Mouse (Mus musculus) urinary bladder, postnatal 10 days (tissue): ENCODE results near the gene Enox1.
"Not testable (repeated sequence)": the region's sequence is repeated elsewhere in the genome, so short reads cannot be mapped to it uniquely, and the experiment has no call there.

Experiments used
- DNase-seq: peaks from one replicate; pipeline ENCODE4 v3.0.0; 2022; ENCODE audit warnings: low spot score

The Enox1 gene

GRCm38 (mm10) chr14:77156222-77156910, at the start of gene Enox1:
Gene Enox1, plus strand, starts transcription at chr14:77156763.
- DNase-seq = no peak

GRCm38 (mm10) chr14:77110622-77111021, 45.9 kb upstream of the Enox1 start:
- not testable (repeated sequence) for DNase-seq

- no peak for DNase-seq
Measured at GRCm38 (mm10) chr14:77130612-77131011, 26.0 kb upstream of the Enox1 start.

DNA sequence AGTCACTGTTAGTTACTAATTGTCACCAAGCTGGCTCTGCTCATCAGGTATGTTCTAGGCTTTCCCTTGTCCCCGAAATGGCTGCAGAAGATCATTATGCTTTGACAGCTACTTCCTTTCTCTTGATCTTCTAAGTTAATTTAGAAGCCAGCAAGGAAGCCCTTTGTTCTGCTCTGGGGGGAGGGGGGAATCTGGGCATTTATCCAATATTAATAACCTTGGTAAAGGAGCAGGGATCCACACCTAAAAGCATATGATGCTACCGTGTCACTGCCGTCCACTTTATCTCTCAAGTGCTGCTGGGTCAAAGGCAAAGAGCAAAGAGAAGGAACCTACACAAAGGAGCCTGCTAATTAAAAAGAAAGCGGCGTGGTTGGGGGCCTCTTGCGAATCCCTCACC, 19.6 kb upstream of the Enox1 start:
- DNase-seq = no peak

DNA sequence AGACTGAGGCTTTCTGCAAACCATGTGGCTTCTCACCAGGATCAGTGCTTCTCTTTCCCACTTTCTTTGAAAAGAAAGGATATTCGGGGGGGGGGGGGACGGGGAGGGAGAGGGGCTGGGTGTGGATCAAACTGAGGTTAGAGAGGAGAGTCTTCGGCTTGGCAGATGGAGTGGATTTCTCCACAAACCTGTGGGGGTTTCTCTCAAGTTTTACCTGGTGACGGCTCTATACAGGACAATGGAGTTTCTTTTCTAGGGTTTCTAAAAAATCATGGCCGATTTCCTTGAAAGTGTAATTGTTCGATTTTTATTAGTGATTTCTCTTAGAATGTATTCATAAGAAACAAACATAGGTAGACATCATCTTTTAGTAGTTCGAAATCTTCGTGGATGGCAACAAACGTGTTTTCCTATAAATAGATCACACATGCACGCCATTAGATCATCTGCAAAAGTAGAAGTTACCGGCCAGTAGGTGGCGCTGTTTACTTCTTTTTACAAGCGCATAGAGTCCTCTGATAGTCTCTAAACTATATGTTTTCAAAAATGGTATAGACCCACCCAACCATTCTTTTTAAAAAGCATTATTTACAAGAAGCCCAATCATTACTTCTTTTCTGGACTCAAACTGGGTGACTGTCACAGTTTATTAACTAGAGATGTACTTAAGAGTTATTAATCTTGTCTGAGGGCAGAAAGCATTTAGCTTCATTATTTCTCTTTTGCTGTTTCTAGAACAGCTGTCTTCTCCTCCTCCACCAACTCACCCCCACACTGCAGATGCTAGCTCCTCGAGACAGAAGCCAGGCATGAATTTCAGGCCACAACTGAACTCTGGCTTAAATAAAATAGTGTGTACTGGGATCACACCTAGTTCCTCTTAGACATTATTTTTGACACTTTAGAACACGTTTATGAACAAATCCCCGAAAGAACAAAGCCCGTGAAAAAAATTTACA, 15.0 kb upstream of the Enox1 start:
- DNase-seq = no peak

GRCm38 (mm10) chr14:77145103-77145502, 11.5 kb upstream of the Enox1 start:
- DNase-seq = no peak

DNA sequence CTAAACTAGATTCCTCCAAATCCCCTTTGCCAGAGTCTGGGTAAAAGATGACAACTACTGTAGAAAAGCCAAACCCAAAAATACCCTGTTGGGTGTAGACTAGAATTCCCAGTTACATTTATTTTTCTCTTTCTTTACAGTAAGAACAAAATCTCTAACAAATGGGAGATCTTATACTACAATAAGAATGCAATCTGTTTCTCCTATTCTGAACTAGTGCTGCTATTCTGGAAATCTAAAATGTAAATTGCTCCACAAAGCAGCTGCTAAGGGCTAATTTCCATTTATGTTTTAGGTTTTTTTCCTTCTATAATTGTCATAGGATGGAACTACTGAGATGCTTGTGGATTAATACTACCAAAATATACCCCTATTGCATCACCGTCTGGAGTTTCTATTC, 8.9 kb upstream of the Enox1 start:
- DNase-seq = no peak

DNA sequence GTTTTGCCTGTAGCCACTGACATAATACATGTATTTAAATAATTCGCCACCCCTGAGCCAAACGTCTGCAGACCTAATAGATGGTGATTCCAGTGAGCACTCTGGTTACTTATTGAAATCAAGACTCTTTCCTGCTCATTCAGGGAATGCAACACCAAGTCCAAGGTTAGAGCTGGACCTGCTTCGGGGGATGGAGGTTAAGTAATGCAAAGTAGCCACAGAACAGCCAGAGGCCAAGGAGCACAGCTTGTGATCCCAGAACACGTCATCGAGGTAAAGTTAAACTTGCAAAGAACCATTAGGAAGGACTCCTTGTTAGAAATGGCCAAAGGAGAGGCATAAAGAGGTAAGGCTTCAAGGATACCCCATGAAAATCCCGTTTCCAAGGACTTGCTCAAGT, 6.0 kb upstream of the Enox1 start:
- no peak for DNase-seq

GRCm38 (mm10) chr14:77151431-77151830, 5.1 kb upstream of the Enox1 start:
- DNase-seq = no peak

GRCm38 (mm10) chr14:77156911-77157504, 445 bp downstream of the Enox1 start:
- DNase-seq = no peak

DNA sequence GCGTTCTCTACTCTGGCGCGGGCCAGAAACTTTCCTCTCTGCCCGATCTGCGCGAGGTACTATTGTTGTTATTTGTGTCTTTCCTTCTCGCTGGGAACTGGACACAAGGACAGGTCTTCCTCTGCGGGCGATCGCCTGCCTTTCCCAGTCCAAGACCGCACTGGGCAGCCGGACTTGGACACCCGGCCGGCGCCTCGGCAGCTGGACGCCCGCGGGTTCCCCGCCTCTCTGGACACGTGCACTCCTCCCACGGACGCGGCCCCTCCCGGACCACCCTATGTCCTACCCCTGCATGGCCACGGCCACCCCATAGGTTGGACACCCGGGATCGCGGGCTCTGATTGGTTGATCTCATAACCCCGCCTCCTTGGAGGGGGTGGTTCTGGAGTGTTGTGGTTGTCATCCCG, 945 bp downstream of the Enox1 start:
- DNase-seq = peak; percentile 18

- DNase-seq = no peak
Measured at GRCm38 (mm10) chr14:77159397-77159796, 2.8 kb downstream of the Enox1 start.

GRCm38 (mm10) chr14:77162496-77162895, 5.9 kb downstream of the Enox1 start:
- no peak for DNase-seq

DNA sequence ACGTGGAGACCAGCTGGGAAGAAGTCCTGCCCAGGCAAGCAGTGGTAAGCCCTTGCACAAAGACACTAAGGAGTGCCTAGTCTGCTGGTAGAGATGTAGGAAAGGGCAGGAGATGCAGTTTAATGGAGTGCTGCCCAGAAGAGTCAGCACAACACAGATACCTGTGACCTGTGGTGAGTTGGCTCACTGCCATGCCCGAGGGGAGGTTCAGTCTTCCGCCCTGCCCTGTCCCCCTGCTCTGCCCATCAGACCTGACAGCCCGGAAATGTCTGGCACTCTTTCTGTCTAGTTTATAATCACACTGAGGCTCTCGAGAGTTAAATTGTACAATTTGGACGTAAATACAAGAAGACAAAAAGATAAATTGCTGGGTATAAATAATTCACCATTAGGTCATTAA, 7.8 kb downstream of the Enox1 start:
- no peak for DNase-seq

GRCm38 (mm10) chr14:77168161-77168560, 11.6 kb downstream of the Enox1 start:
- DNase-seq = no peak

GRCm38 (mm10) chr14:77174491-77174890, 17.9 kb downstream of the Enox1 start:
- no peak for DNase-seq

DNA sequence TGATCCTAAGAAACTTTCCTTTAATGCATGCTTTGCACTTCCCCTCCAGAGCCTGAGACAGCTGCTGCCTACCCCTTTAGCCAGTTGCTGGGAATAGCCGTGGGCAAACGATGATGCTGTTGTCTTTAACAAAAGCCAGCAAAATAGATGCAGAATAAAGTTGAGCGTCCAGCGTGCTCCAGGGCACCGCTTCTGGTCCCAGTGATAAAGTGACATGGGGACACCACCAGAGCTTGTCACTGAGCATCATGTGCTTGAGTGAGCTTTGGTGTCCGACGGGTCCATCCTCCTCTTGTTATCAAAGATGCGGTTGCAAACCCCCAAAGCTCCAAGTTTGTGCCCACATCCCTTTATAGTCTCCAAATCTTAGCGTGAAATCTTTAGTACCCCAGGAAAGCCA, 18.4 kb downstream of the Enox1 start:
- DNase-seq = no peak

DNA sequence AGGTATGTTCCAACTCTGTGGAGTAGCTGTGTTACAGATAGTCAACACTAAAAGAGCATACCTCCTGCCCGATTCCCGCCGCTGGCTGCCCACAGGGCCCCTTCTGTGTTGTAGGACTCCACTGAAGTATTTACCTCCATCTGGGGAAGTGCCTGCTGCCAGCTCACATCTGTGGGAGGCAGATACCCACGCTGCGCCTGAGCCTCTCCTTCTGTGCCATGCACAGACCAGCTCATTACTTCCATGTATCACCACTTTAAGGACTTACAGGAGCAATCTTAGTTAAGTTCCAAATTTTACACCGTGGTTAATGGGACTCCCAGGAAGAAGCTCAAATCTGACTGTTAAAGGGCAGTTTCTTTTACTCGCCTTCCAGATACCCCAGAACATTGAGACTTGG, 23.7 kb downstream of the Enox1 start:
- no peak for DNase-seq

DNA sequence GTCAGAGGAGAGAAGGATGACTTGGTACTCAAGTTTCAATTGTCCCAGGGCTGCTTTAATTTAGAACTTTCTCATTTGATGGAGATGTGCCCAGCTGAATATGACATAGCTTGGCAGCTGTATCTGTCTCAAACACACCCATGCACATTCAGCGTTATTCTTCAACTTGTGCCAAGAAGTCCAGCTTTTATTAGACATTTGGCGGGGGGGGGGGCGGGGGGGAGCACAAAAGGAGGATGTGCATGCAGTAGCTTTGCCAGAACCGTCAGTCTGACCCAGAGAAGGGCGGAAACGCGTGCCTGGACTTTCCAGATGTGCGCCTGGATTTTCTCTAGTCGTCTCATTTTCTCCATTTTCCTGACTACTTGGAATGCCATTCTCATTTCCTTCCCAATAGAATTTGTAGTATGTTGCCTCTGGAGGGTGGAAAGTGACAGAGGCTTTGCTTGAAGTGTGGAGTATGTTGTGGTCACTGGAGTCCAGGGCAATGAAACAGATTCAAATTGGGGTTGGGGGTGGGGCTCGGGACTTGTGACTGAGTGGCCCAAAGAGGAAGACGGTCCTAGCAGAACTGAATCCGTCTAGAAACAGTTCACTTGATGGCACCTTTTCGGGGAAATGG, 24.3 kb downstream of the Enox1 start:
- no peak for DNase-seq

DNA sequence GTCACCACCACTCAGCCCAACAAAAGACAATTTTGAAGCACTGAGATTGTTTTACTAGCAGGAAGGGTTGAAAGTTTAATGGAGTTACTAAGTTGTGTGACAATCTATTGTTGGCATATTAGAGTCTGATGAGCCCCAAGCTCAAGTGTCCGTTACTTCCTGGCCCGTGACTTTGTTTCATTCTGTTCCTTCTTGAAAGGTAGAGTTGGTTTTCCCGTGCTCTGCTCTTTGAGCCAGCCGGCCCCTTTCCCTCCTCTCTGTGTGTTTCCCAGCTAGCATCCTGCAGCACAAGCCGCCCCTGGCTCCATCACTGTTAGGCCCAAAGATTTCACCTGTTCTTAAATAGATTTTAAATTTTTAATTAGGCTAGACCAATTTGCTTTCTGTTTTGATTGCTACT, 26.9 kb downstream of the Enox1 start:
- DNase-seq = no peak

- no peak for DNase-seq
Measured at GRCm38 (mm10) chr14:77190158-77190557, 33.6 kb downstream of the Enox1 start.

DNA sequence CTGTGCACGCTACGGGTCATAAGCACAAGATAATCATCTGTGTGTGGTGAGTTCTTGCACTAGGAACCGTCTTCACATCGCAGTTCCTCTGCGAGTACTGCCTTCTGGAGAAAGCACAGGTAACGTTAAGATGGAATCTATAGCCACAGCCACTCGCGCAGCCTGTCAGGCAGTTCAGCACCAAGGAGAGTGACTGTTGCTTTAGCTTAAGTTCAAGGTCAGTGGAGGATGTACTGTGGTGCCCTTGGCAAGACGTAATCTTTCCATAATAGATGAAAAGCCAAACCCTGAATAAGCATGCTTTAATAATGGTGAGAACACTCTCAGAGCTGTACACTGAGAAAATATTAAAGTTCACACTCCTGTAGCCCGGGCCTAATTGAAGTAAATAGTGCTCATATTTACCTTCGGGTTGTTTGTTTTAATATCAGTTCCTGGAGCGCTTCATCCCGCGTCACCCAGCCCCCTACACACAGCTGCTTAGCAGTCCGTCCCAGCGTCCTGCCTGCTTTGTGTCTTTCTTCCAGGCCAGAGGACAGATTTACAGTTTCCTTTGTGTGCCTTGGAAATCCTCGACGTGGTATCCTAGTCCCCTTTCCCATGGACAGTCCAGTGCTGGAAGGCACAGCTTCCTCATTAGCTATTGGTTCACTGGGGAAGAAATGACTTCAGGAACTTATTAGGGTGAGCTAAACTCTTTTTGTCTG, 38.9 kb downstream of the Enox1 start:
- no peak for DNase-seq
